Mouse (Mus musculus): ENCODE measurements around the gene Gla. TPM values are rescaled to one million over a fixed set of nuclear protein-coding genes. Genes with fewer than 3 reads are reported as not detected.

Gla gene
- polyA plus RNA-seq, 1 experiment from 2014 or later: 3.2 TPM

DNA sequence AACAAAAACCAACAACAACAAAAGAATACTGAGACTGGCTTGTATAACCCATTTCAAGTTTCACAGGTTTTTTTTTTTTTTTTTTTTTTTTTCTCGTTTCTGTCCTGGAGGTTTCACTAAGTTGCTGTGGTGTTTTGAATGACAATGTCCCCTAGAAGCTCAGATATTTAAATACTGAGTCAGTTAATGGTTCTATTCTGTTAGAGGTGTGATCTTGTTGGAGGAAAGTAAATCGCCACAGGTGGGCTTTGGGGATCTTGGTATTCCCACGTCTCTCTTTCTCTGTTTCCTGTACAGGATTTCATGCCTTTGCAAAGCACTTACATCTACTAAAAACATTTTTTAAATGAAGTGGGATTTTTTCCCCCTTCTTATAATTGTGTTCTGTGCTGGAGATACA, 34.2 kb upstream of the Gla start:
- 53% methylated on average over 3 of the region's 3 CpGs for WGBS (ENCODE audit: insufficient replicate concordance)

DNA sequence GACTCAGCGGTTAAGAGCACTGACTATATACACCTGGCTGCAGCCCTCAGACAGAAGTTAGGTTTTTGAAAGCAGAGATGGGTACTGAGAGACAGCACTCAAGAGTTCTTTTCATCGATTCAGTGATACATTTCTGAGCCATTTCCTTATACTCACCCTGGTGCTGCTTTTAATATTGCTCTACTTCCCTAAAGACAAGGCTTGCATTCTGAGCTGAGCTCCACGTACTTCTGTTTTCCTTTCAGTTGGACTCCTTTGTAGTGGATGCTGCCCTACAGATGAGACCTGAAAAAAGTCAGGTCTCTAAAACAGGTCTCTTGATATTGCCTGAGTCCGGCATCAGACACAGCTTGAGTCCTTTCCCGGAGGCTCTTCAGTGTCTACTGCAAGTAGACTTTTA, 31.8 kb upstream of the Gla start:
- TF ChIP-seq CTCF (IDR thresholded peaks at IDR 0.05; ENCODE audit: low read depth) (no peak), EP300 (IDR thresholded peaks at IDR 0.05; ENCODE audit: low read depth) (no peak)
- H3K27ac ChIP-seq (ENCODE audit: low read depth): no peak overlapping the region
- 73% methylated on average over 5 of the region's 5 CpGs for WGBS (ENCODE audit: insufficient replicate concordance)
- no peak overlapping the region for H3K4me2 ChIP-seq (ENCODE audit: low read depth, low read length)
- no peaks in the 10 kb centered on the region for H3K36me3 ChIP-seq (replicated peaks; ENCODE audit: insufficient read depth, low read length)
- H3K4me1 ChIP-seq (ENCODE audit: insufficient read depth): no peaks in the 10 kb centered on the region
- no peak overlapping the region for H3K4me3 ChIP-seq (ENCODE audit: low read depth, low read length)
- DNase-seq (no peak), ATAC-seq (no peak)
- H3K9ac ChIP-seq (replicated peaks): no peak overlapping the region
- H3K9me3 ChIP-seq (ENCODE audit: low read length): no peaks in the 10 kb centered on the region
- H3K27me3 ChIP-seq (ENCODE audit: insufficient read depth, low read length): no peaks in the 10 kb centered on the region

More for the DNA sequence above, 34.2 kb upstream of the Gla start:
- no peak overlapping the region for H3K4me3 ChIP-seq (ENCODE audit: low read depth, low read length)
- H3K27me3 ChIP-seq (ENCODE audit: insufficient read depth, low read length): no peaks in the 10 kb centered on the region
- H3K4me2 ChIP-seq (ENCODE audit: low read depth, low read length): no peak overlapping the region
- ATAC-seq (no peak), DNase-seq (no peak)
- no peaks in the 10 kb centered on the region for H3K4me1 ChIP-seq (ENCODE audit: insufficient read depth)
- TF ChIP-seq CTCF (IDR thresholded peaks at IDR 0.05; ENCODE audit: low read depth): no peak
- TF ChIP-seq EP300 (IDR thresholded peaks at IDR 0.05; ENCODE audit: low read depth): no peak
- H3K27ac ChIP-seq (ENCODE audit: low read depth): no peak overlapping the region
- H3K36me3 ChIP-seq (replicated peaks; ENCODE audit: insufficient read depth, low read length): no peaks in the 10 kb centered on the region
- no peaks in the 10 kb centered on the region for H3K9me3 ChIP-seq (ENCODE audit: low read length)
- no peak overlapping the region for H3K9ac ChIP-seq (replicated peaks)

DNA sequence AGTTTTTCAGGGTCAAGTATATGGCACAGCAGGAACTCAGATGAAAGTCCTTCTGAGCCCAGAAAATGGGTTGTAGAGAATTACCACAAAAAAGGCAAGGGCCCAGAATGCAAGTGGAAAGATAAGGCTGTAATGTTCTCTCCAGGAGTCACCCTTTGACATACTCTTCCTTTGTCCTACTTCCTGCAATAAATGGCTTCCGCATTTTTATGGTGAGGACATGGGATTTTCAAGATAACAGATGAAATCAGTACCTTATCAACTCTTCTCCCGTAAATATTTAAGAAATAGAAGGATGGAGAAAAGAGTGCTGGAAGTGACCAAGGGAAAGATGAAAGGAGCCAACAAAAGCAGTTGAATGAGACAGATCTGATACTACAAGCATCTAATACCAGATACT, 27.3 kb upstream of the Gla start:
- H3K27me3 ChIP-seq (ENCODE audit: insufficient read depth, low read length): no peaks in the 10 kb centered on the region
- no peak overlapping the region for H3K4me2 ChIP-seq (ENCODE audit: low read depth, low read length)
- WGBS (ENCODE audit: insufficient replicate concordance): 49% methylated on average over 2 of the region's 2 CpGs
- no peak overlapping the region for H3K4me3 ChIP-seq (ENCODE audit: low read depth, low read length)
- no peak overlapping the region for H3K9ac ChIP-seq (replicated peaks)
- no peak overlapping the region for H3K27ac ChIP-seq (ENCODE audit: low read depth)
- TF ChIP-seq CTCF (IDR thresholded peaks at IDR 0.05; ENCODE audit: low read depth) (no peak), EP300 (IDR thresholded peaks at IDR 0.05; ENCODE audit: low read depth) (no peak)
- DNase-seq (no peak), ATAC-seq (no peak)
- H3K36me3 ChIP-seq (replicated peaks; ENCODE audit: insufficient read depth, low read length): no peaks in the 10 kb centered on the region
- no peaks in the 10 kb centered on the region for H3K4me1 ChIP-seq (ENCODE audit: insufficient read depth)
- H3K9me3 ChIP-seq (ENCODE audit: low read length): no peaks in the 10 kb centered on the region

DNA sequence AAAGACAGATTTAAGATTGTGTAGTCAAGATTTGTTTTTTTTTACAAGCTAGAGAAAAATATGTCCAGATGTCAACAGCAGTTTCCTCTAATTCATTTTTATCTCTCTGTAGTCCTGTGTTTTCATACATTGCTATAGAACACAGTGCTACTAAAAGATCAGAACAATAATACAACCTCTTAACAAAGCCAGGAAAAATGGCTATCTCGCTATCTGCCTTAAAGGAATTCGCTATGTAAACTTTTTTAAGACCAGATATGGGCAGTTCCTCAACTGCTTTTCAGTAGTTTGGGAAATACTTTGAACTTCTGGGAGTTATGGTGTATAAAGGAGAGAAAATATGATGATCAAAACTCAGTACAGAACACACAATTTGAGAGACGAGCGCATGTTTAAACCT, 22.4 kb upstream of the Gla start:
- H3K27ac ChIP-seq (ENCODE audit: low read depth): no peak overlapping the region
- DNase-seq: no peak
- H3K4me1 ChIP-seq (ENCODE audit: insufficient read depth): no peaks in the 10 kb centered on the region
- no peak for ATAC-seq
- no peak overlapping the region for H3K4me3 ChIP-seq (ENCODE audit: low read depth, low read length)
- no peaks in the 10 kb centered on the region for H3K9me3 ChIP-seq (ENCODE audit: low read length)
- H3K36me3 ChIP-seq (replicated peaks; ENCODE audit: insufficient read depth, low read length): no peaks in the 10 kb centered on the region
- TF ChIP-seq EP300 (IDR thresholded peaks at IDR 0.05; ENCODE audit: low read depth): peak; percentile 32; the same call in 1 of the 2 replicates
- no peak for TF ChIP-seq CTCF (IDR thresholded peaks at IDR 0.05; ENCODE audit: low read depth)
- no peak overlapping the region for H3K4me2 ChIP-seq (ENCODE audit: low read depth, low read length)
- no peaks in the 10 kb centered on the region for H3K27me3 ChIP-seq (ENCODE audit: insufficient read depth, low read length)
- 78% methylated on average over 4 of the region's 4 CpGs for WGBS (ENCODE audit: insufficient replicate concordance)
- no peak overlapping the region for H3K9ac ChIP-seq (replicated peaks)

DNA sequence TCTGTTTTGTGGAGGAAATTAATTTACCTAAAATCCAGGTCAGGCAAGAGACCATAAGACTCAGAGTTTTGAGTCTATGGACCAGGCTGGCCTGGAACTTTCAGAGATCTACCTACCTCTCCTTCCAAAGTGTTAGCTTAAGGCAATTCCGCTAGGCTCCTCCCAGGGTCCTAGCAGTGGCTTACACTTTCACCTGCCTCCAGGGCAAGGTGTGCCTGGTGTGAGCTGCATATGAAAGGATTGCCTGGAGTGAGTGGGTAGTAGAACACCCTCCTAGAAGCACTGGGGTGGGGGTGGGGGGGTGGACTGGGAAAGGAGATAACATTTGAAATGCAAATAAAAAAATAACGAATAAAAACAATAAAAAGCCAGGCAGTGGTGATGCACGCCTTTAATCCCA, 20.8 kb upstream of the Gla start:
- Histone ChIP-seq H3K27me3 (ENCODE audit: insufficient read depth, low read length) (no peaks in the 10 kb centered on the region), H3K9ac (replicated peaks) (no peak overlapping the region), H3K4me1 (ENCODE audit: insufficient read depth) (no peaks in the 10 kb centered on the region), H3K36me3 (replicated peaks; ENCODE audit: insufficient read depth, low read length) (no peaks in the 10 kb centered on the region), H3K4me2 (ENCODE audit: low read depth, low read length) (no peak overlapping the region), H3K27ac (ENCODE audit: low read depth) (no peak overlapping the region), H3K4me3 (ENCODE audit: low read depth, low read length) (no peak overlapping the region), H3K9me3 (ENCODE audit: low read length) (no peaks in the 10 kb centered on the region)
- TF ChIP-seq CTCF (IDR thresholded peaks at IDR 0.05; ENCODE audit: low read depth) (no peak), EP300 (IDR thresholded peaks at IDR 0.05; ENCODE audit: low read depth) (no peak)
- no peak for DNase-seq
- no peak for ATAC-seq
- WGBS (ENCODE audit: insufficient replicate concordance): 73% methylated on average over 3 of the region's 3 CpGs

DNA sequence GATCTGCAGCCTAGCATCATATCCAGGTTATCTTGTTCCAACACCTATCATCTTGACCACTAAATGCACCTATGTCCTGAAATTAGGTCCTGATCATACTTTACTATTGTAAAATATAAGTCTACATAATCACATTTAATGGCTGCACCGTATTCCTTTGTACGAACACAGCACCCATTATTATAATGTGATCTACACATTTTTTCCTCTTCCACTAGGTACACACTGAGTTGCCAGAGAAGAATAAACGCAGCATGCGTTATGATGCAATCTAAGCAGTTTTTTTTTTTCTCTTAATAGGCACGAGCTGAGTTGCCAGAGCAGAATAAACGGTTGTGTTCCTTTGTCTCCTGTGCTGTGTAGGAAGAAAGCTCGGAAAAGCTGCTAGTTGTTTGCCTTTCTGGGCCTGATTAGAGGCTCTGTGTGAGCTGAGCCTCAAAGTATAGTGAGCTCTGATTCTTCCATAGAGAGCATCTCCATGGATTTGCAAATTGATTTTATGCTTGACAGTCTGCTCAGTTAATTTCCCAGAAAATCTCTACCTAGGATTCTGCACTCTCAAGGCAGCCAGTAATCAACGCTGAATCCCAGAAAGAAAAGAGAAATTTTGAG, 19.4 kb upstream of the Gla start:
- no peaks in the 10 kb centered on the region for H3K36me3 ChIP-seq (replicated peaks; ENCODE audit: insufficient read depth, low read length)
- no peaks in the 10 kb centered on the region for H3K9me3 ChIP-seq (ENCODE audit: low read length)
- H3K4me1 ChIP-seq (ENCODE audit: insufficient read depth): no peaks in the 10 kb centered on the region
- TF ChIP-seq EP300 (IDR thresholded peaks at IDR 0.05; ENCODE audit: low read depth): no peak
- no peak for TF ChIP-seq CTCF (IDR thresholded peaks at IDR 0.05; ENCODE audit: low read depth)
- WGBS (ENCODE audit: insufficient replicate concordance): 62% methylated on average over 8 of the region's 8 CpGs
- ATAC-seq: no peak
- no peak overlapping the region for H3K9ac ChIP-seq (replicated peaks)
- H3K27me3 ChIP-seq (ENCODE audit: insufficient read depth, low read length): no peaks in the 10 kb centered on the region
- H3K4me3 ChIP-seq (ENCODE audit: low read depth, low read length): no peak overlapping the region
- no peak for DNase-seq
- H3K27ac ChIP-seq (ENCODE audit: low read depth): no peak overlapping the region
- H3K4me2 ChIP-seq (ENCODE audit: low read depth, low read length): no peak overlapping the region

DNA sequence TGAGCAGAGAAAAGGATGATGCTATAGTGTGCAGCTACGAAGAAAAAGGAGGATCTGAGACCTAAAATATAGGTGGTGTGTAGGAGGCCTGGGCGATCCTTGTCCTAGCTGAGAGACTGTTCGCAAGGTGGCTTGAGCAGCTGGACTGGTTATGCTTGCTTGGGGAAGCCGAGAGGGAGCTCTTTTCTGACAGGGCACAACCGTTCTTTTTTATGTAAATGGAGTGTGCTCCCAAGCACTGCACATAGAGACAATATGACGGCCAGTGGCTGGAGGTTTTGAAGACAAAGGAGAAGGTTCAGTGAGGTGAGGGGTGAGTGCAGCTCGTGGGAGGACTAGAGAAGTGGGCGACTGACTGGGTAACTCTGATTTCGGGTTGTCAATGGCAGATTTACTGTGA, 18.8 kb upstream of the Gla start:
- no peak overlapping the region for H3K9ac ChIP-seq (replicated peaks)
- ATAC-seq (no peak), DNase-seq (no peak)
- no peaks in the 10 kb centered on the region for H3K9me3 ChIP-seq (ENCODE audit: low read length)
- WGBS (ENCODE audit: insufficient replicate concordance): 70% methylated on average over 9 of the region's 9 CpGs
- H3K36me3 ChIP-seq (replicated peaks; ENCODE audit: insufficient read depth, low read length): no peaks in the 10 kb centered on the region
- H3K4me3 ChIP-seq (ENCODE audit: low read depth, low read length): no peak overlapping the region
- H3K27me3 ChIP-seq (ENCODE audit: insufficient read depth, low read length): no peaks in the 10 kb centered on the region
- H3K4me2 ChIP-seq (ENCODE audit: low read depth, low read length): no peak overlapping the region
- H3K4me1 ChIP-seq (ENCODE audit: insufficient read depth): no peaks in the 10 kb centered on the region
- no peak for TF ChIP-seq CTCF (IDR thresholded peaks at IDR 0.05; ENCODE audit: low read depth)
- no peak for TF ChIP-seq EP300 (IDR thresholded peaks at IDR 0.05; ENCODE audit: low read depth)
- no peak overlapping the region for H3K27ac ChIP-seq (ENCODE audit: low read depth)

All from liver, postnatal 0 days (tissue).